Mouse (Mus musculus): ENCODE measurements around the gene Uhrf2.

GRCm38 (mm10) chr19:30097039-30097438, 66.7 kb downstream of the Uhrf2 start:
- TF ChIP-seq TAL1 (conservative IDR thresholded peaks at IDR 0.05; ENCODE audit: low read depth, low read length) (no peak), GATA1 (IDR thresholded peaks at IDR 0.05; ENCODE audit: borderline replicate concordance, low read length) (no peak), CTCF (IDR thresholded peaks at IDR 0.05; ENCODE audit: low read depth, low read length) (no peak), GATA2 (IDR thresholded peaks at IDR 0.05; ENCODE audit: borderline replicate concordance, low read depth, low read length) (no peak)
